Mouse (Mus musculus) thymus, postnatal 10 days (tissue): ENCODE data around the gene Celf1.
"Not testable (repeated sequence)": the region's sequence is repeated elsewhere in the genome, so short reads cannot be mapped to it uniquely, and the experiment has no call there.

ENCODE experiments used
- DNase-seq, 2 experiments: peaks; one replicate each; pipeline ENCODE4 v3.0.0; 2021; ENCODE audit warnings: low spot score in 2 of 2

Gene Celf1

DNA sequence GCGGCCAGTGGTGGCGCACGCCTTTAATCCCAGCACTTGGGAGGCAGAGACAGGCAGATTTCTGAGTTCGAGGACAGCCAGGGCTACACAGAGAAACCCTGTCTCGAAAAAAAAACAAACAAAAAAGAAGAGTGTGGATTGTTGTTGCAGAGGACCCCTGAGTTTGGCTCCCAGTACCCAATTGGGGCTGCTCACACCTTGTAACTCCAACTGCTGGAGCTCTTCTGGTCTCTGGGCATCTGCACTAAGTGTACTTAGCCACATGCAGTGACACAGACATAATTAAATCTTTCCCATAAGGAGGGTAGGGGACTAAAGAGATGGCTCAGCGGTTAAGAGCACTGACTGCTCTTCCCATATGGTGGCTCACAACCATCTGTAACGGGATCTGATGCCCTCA lies 82.1 kb downstream of the Celf1 start:
- DNase-seq: not testable (repeated sequence)

GRCm38 (mm10) chr2:91023131-91023530 lies 82.9 kb downstream of the Celf1 start:
- no peak for DNase-seq

- DNase-seq: no peak
Measured at GRCm38 (mm10) chr2:91023956-91024355, 83.8 kb downstream of the Celf1 start.

DNA sequence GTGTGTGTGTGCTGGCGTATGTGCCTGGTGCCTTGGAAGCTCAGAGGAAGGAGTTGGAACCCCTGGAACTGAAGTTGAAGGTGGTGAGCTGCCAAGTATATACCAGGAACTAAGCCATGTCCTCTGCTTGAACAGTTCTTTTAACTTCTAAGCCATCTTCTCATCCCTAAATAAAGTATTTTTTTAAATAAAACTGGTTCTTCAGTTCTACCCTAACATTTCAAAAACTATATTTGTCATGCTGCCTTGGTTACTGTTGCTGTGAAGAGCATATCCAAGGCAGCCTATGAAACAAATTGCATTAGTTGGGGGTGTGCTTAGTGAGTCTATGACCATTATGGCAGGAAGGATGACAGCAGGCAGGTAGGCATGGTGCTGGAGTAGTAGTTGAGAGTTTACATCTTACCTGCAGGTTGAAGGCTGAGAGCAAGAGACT lies 84.9 kb downstream of the Celf1 start:
- DNase-seq: no peak

- DNase-seq: no peak
Measured at GRCm38 (mm10) chr2:91026491-91026890, 86.3 kb downstream of the Celf1 start.

DNA sequence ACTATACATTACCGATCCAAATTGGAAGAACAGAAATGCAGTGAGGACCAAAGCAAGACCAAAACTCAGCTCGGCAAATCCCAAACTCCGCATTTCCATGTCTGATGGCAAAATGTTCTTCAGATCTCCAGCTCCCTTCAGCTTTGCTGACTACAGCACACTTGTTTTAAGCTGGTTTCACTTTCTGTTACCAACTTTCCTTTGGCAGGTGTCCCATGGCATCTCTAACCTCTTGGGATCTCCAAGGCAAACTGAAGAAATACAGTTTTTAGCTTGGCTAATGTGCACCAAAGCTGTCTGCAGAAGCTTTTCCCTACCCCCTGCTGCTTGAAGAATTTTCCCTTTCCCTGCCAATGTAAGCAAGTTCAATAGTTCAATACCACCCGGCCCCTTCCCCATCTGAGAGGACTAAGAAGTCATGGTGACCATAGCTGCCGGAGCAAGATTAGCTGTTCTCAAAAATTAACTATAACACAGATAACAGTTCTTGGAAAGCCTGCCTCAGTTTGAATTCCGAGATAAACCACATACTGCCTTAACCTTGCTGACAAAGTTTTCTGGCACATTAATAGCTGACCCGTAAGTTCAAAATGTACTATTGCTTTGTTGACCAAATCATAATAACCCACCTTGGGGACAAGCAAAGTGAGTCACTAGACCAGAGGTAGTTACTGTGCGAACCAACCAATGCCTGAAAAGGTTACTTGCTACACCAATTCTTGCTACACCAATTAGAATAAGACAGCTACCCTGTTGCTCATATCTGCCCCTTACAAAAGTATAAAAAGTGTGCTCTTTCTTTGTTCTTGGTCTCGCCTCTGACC lies 87.4 kb downstream of the Celf1 start:
- no peak for DNase-seq

GRCm38 (mm10) chr2:91031216-91031615 lies 91.0 kb downstream of the Celf1 start:
- no peak for DNase-seq

DNA sequence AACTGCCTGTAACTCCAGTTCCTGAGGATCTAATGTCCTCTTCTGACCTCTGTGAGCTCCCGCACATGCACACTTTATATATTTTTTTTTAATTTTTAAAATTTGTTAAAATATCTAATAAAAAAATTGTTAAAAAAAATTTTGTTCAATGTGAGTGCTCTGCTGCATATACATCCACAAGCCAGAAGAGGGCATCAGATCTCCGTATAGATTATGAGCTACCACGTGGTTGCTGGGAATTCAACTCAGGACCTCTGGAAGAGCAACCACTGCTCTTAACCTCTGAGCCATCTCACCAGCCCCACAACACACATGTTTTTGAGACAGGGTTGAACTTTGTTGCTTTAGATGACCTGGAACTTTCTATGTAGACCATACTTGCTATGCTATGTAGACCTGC lies 92.8 kb downstream of the Celf1 start:
- no peak for DNase-seq

DNA sequence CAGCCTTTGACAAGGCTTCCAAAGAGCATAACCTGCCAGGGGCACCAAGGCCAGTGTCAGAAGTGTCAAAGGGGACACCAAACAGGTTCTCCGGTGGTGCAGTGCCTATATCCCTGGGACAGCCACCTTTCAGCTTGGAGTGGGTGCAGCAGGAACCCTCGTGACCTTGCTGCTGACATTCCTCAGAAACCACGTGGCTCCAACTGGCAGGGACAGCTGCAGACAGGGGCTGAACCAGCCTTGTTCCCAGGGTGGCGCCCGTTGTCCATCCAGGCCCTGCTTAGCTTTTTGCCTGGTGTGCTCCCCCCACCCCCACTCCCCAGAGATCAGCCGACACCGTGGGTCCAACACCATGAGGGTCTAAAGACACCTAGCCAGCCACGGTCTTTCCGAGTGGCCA lies 95.2 kb downstream of the Celf1 start, which contains the start of gene Rapsn:
Gene Rapsn (plus strand): TSS at position 236 of the 400 bp plus-strand sequence.
- no peak for DNase-seq

DNA sequence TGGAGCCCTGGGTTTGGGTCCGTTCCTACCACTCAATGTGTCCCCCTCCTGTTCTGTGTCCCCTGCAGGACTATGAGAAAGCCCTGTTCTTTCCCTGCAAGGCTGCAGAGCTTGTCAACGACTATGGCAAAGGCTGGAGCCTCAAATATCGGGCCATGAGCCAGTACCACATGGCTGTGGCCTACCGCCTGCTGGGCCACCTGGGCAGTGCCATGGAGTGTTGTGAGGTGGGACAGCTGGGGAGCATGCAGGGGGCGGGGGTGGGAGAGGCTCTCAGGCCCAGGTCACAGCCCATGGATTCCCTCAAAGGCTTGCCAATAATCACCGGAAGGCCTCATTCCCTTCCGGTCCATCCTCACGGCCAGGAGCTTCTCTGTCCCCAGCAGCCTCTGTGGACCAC lies 101.6 kb downstream of the Celf1 start:
- no peak for DNase-seq

- peak in 1 of 2 experiments; percentile 22 for DNase-seq
Measured at GRCm38 (mm10) chr2:91042651-91043398, 102.6 kb downstream of the Celf1 start.

GRCm38 (mm10) chr2:91044727-91045126 lies 104.5 kb downstream of the Celf1 start:
- no peak for DNase-seq

GRCm38 (mm10) chr2:91045805-91046204 lies 105.6 kb downstream of the Celf1 start:
- not testable (repeated sequence) for DNase-seq

- DNase-seq: no peak
Measured at GRCm38 (mm10) chr2:91047359-91047758, 107.2 kb downstream of the Celf1 start.

DNA sequence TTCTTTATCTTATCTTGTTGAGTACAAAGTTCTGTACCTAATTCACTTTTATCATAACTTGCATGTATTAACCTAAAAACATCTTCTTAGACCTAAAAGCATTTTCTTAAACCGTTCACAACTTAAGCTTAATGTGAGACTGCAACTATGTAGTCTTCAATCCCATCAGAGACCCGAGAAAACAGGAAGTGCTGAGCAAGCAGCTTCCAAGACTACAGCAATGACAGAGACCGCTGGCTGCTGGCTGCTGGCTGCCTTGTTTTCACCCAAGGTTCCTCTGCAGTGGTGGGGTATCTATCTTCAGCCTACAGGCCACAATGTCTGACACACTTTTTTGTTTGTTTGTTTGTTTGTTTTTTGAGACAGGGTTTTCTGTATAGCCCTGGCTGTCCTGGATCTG lies 111.7 kb downstream of the Celf1 start:
- DNase-seq: no peak

- DNase-seq: no peak
Measured at GRCm38 (mm10) chr2:91052752-91053151, 112.6 kb downstream of the Celf1 start.

GRCm38 (mm10) chr2:91053181-91053933 lies 113.2 kb downstream of the Celf1 start:
- DNase-seq: no peak

- peak; percentile 95 for DNase-seq
Measured at GRCm38 (mm10) chr2:91053934-91054382, 113.8 kb downstream of the Celf1 start, which contains the start of gene Psmc3. Gene Psmc3, plus strand, starts transcription at chr2:91054009.

- DNase-seq: no peak
Measured at GRCm38 (mm10) chr2:91058435-91058834, 118.3 kb downstream of the Celf1 start.

DNA sequence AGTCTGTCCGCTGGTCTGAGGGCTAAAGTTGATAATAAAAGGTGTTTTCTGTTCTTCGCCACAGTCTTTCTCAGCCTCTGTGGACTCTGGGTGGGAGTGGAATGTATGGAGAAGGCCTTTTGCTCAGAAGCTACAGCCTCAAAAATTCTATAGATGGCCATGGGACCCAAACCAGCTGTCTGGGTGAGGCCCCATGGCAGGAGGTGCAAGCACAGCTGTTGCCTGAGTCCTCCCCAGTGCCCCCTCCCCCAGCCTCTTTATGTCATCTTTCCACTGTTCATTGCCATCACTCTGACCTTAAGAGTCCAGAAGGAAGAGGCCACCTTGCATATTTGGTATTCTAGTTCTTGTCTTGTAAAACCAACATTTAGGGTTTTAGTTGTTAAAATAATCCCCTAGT lies 119.2 kb downstream of the Celf1 start:
- DNase-seq: no peak

- peak in 1 of 2 experiments; percentile 36 for DNase-seq
Measured at GRCm38 (mm10) chr2:91060544-91061355, 120.6 kb downstream of the Celf1 start.
